Mouse (Mus musculus): Measurements from ENCODE around the gene Tmem50b. TPM values are rescaled to one million over a fixed set of nuclear protein-coding genes. Genes with fewer than 3 reads are reported as not detected.
A peak's percentile ranks its signal among the peaks of the same experiment; 100 is the strongest.
"Not testable (repeated sequence)": the region's sequence is repeated elsewhere in the genome, so short reads cannot be mapped to it uniquely, and the experiment has no call there.

Gene Tmem50b
- 36.4 and 42.4 TPM in 2 replicates for polyA plus RNA-seq (2014; fragmentation: Nextera tagmentation; extraction: Ambion mirVana)

- H3K9me3 ChIP-seq (ENCODE audit: control insufficient read depth, low read length), result no peaks in the 10 kb centered on the region
These were observed at the start of gene Tmem50b for GRCm38 (mm10) chr16:91597672-91598010. TSS of gene Tmem50b (minus strand) at chr16:91597800.

GRCm38 (mm10) chr16:91646681-91647419 lies 49.2 kb upstream of the Tmem50b start, which contains the start of gene Gart:
TSS of gene Gart (minus strand) at chr16:91646952.
- peak within 1 kb of the TSS; percentile 67 for H3K4me3 ChIP-seq (ENCODE audit: low read depth, low read length)
- peak within 1 kb of the TSS; percentile 84 for H3K9ac ChIP-seq (ENCODE audit: low read length)
- DNase-seq (ENCODE audit: low spot score) (peak; percentile 96), ATAC-seq (replicated peaks; ENCODE audit: low FRiP score) (peak; percentile 91)
- peak within 1 kb of the TSS; percentile 95 for H3K27ac ChIP-seq (ENCODE audit: low read depth, low read length)
- WGBS, result under 1% methylated on average over 59 of the region's 59 CpGs
- peaks cover 4% of the 10 kb centered on the region; the same call in 1 of the 2 replicates for H3K36me3 ChIP-seq (ENCODE audit: control insufficient read depth, insufficient read depth, low read length)
- H3K27me3 ChIP-seq (ENCODE audit: control insufficient read depth, insufficient read depth, low read length), result no peaks in the 10 kb centered on the region
- no peaks in the 10 kb centered on the region for H3K4me1 ChIP-seq (replicated peaks; ENCODE audit: control insufficient read depth, insufficient read depth, low read length)
- no peaks in the 10 kb centered on the region for H3K9me3 ChIP-seq (ENCODE audit: control insufficient read depth, low read length)
- peak within 1 kb of the TSS; percentile 99 for H3K4me2 ChIP-seq (ENCODE audit: low read depth, low read length, severe bottlenecking)

More at GRCm38 (mm10) chr16:91597672-91598010, at the start of gene Tmem50b:
- WGBS, result 0% methylated on average over 33 of the region's 34 CpGs
- ATAC-seq (replicated peaks; ENCODE audit: low FRiP score) (peak; percentile 99), DNase-seq (ENCODE audit: low spot score) (peak; percentile 99)
- peak within 1 kb of the TSS; percentile 72 for H3K9ac ChIP-seq (ENCODE audit: low read length)
- H3K4me1 ChIP-seq (replicated peaks; ENCODE audit: control insufficient read depth, insufficient read depth, low read length), result peaks cover 2% of the 10 kb centered on the region; the same call in 1 of the 2 replicates
- no peaks in the 10 kb centered on the region for H3K36me3 ChIP-seq (ENCODE audit: control insufficient read depth, insufficient read depth, low read length)
- no peak within 1 kb of the TSS for H3K27ac ChIP-seq (ENCODE audit: low read depth, low read length)
- H3K4me2 ChIP-seq (ENCODE audit: low read depth, low read length, severe bottlenecking), result peak within 1 kb of the TSS; percentile 88
- peaks cover 3% of the 10 kb centered on the region; the same call in 1 of the 2 replicates for H3K27me3 ChIP-seq (ENCODE audit: control insufficient read depth, insufficient read depth, low read length)
- H3K4me3 ChIP-seq (ENCODE audit: low read depth, low read length), result peak within 1 kb of the TSS; percentile 79

GRCm38 (mm10) chr16:91645995-91646602 lies 48.5 kb upstream of the Tmem50b start:
- WGBS, result 2% methylated on average over 11 of the region's 11 CpGs
- no peaks in the 10 kb centered on the region for H3K27me3 ChIP-seq (ENCODE audit: control insufficient read depth, insufficient read depth, low read length)
- no peaks in the 10 kb centered on the region for H3K9me3 ChIP-seq (ENCODE audit: control insufficient read depth, low read length)
- peak overlapping the region; percentile 99 for H3K4me2 ChIP-seq (ENCODE audit: low read depth, low read length, severe bottlenecking)
- peak overlapping the region; percentile 67 for H3K4me3 ChIP-seq (ENCODE audit: low read depth, low read length)
- peak overlapping the region; percentile 58 for H3K9ac ChIP-seq (ENCODE audit: low read length)
- no peaks in the 10 kb centered on the region for H3K4me1 ChIP-seq (replicated peaks; ENCODE audit: control insufficient read depth, insufficient read depth, low read length)
- H3K36me3 ChIP-seq (ENCODE audit: control insufficient read depth, insufficient read depth, low read length), result peaks cover 2% of the 10 kb centered on the region; the same call in 1 of the 2 replicates
- ATAC-seq (replicated peaks; ENCODE audit: low FRiP score) (no peak), DNase-seq (ENCODE audit: low spot score) (no peak)
- no peak overlapping the region; the same call in 1 of the 2 replicates for H3K27ac ChIP-seq (ENCODE audit: low read depth, low read length)

GRCm38 (mm10) chr16:91645420-91645819 lies 47.8 kb upstream of the Tmem50b start:
- not testable (repeated sequence) for H3K4me2 ChIP-seq (ENCODE audit: low read depth, low read length, severe bottlenecking); H3K9ac ChIP-seq (ENCODE audit: low read length); H3K36me3 ChIP-seq (ENCODE audit: control insufficient read depth, insufficient read depth, low read length); H3K27me3 ChIP-seq (ENCODE audit: control insufficient read depth, insufficient read depth, low read length); H3K4me3 ChIP-seq (ENCODE audit: low read depth, low read length); H3K9me3 ChIP-seq (ENCODE audit: control insufficient read depth, low read length); ATAC-seq (replicated peaks; ENCODE audit: low FRiP score); H3K4me1 ChIP-seq (replicated peaks; ENCODE audit: control insufficient read depth, insufficient read depth, low read length); H3K27ac ChIP-seq (ENCODE audit: low read depth, low read length); DNase-seq (ENCODE audit: low spot score)
- no CpG with 5 or more reads among the region's 2 CpGs for WGBS

- Histone ChIP-seq H3K27ac (ENCODE audit: low read depth, low read length) (no peak overlapping the region), H3K4me2 (ENCODE audit: low read depth, low read length, severe bottlenecking) (no peak overlapping the region), H3K36me3 (ENCODE audit: control insufficient read depth, insufficient read depth, low read length) (peaks cover 5% of the 10 kb centered on the region; the same call in 1 of the 2 replicates), H3K9ac (ENCODE audit: low read length) (no peak overlapping the region), H3K4me3 (ENCODE audit: low read depth, low read length) (no peak overlapping the region), H3K27me3 (ENCODE audit: control insufficient read depth, insufficient read depth, low read length) (no peaks in the 10 kb centered on the region), H3K4me1 (replicated peaks; ENCODE audit: control insufficient read depth, insufficient read depth, low read length) (no peaks in the 10 kb centered on the region), H3K9me3 (ENCODE audit: control insufficient read depth, low read length) (no peaks in the 10 kb centered on the region)
- no peak for DNase-seq (ENCODE audit: low spot score)
- ATAC-seq (replicated peaks; ENCODE audit: low FRiP score), result no peak
- WGBS, result 77% methylated on average over 2 of the region's 2 CpGs
These were observed 47.3 kb upstream of the Tmem50b start for GRCm38 (mm10) chr16:91644901-91645300.

- H3K9ac ChIP-seq (ENCODE audit: low read length), result no peak overlapping the region
- 93% methylated on average over 8 of the region's 8 CpGs for WGBS
- H3K36me3 ChIP-seq (ENCODE audit: control insufficient read depth, insufficient read depth, low read length), result peaks cover 18% of the 10 kb centered on the region
These were observed 42.6 kb upstream of the Tmem50b start for GRCm38 (mm10) chr16:91640171-91640570.

GRCm38 (mm10) chr16:91639636-91640035 lies 42.0 kb upstream of the Tmem50b start:
- Histone ChIP-seq H3K27me3 (ENCODE audit: control insufficient read depth, insufficient read depth, low read length) (no peaks in the 10 kb centered on the region), H3K4me3 (ENCODE audit: low read depth, low read length) (no peak overlapping the region), H3K4me1 (replicated peaks; ENCODE audit: control insufficient read depth, insufficient read depth, low read length) (no peaks in the 10 kb centered on the region), H3K9me3 (ENCODE audit: control insufficient read depth, low read length) (no peaks in the 10 kb centered on the region), H3K4me2 (ENCODE audit: low read depth, low read length, severe bottlenecking) (no peak overlapping the region), H3K36me3 (ENCODE audit: control insufficient read depth, insufficient read depth, low read length) (peaks cover 21% of the 10 kb centered on the region), H3K27ac (ENCODE audit: low read depth, low read length) (no peak overlapping the region), H3K9ac (ENCODE audit: low read length) (no peak overlapping the region)
- DNase-seq (ENCODE audit: low spot score) (peak; percentile 22), ATAC-seq (replicated peaks; ENCODE audit: low FRiP score) (no peak)
- 93% methylated on average over 2 of the region's 2 CpGs for WGBS

More at GRCm38 (mm10) chr16:91640171-91640570, 42.6 kb upstream of the Tmem50b start:
- Histone ChIP-seq H3K4me1 (replicated peaks; ENCODE audit: control insufficient read depth, insufficient read depth, low read length) (no peaks in the 10 kb centered on the region), H3K4me2 (ENCODE audit: low read depth, low read length, severe bottlenecking) (no peak overlapping the region), H3K27ac (ENCODE audit: low read depth, low read length) (no peak overlapping the region), H3K4me3 (ENCODE audit: low read depth, low read length) (no peak overlapping the region), H3K27me3 (ENCODE audit: control insufficient read depth, insufficient read depth, low read length) (no peaks in the 10 kb centered on the region), H3K9me3 (ENCODE audit: control insufficient read depth, low read length) (no peaks in the 10 kb centered on the region)
- ATAC-seq (replicated peaks; ENCODE audit: low FRiP score), result no peak
- DNase-seq (ENCODE audit: low spot score), result no peak

- Histone ChIP-seq H3K9me3 (ENCODE audit: control insufficient read depth, low read length) (no peaks in the 10 kb centered on the region), H3K27me3 (ENCODE audit: control insufficient read depth, insufficient read depth, low read length) (no peaks in the 10 kb centered on the region), H3K4me2 (ENCODE audit: low read depth, low read length, severe bottlenecking) (no peak overlapping the region), H3K4me1 (replicated peaks; ENCODE audit: control insufficient read depth, insufficient read depth, low read length) (no peaks in the 10 kb centered on the region), H3K9ac (ENCODE audit: low read length) (no peak overlapping the region), H3K27ac (ENCODE audit: low read depth, low read length) (no peak overlapping the region), H3K4me3 (ENCODE audit: low read depth, low read length) (no peak overlapping the region), H3K36me3 (ENCODE audit: control insufficient read depth, insufficient read depth, low read length) (peaks cover 21% of the 10 kb centered on the region)
- no peak for ATAC-seq (replicated peaks; ENCODE audit: low FRiP score)
- DNase-seq (ENCODE audit: low spot score), result peak; percentile 21
- WGBS, result 94% methylated on average over 5 of the region's 5 CpGs
These were observed 41.6 kb upstream of the Tmem50b start for GRCm38 (mm10) chr16:91639161-91639560.
